Mouse (Mus musculus) MEL (cell line): ENCODE measurements around the gene Rpl5.

Source experiments
- CTCF ChIP-seq, 3 experiments: IDR thresholded peaks in 2 of 3; conservative IDR thresholded peaks in 1 of 3; 2 replicates each; pipeline ENCODE4 v1.5.1; 2011 to 2012; ENCODE audit warnings: low read length in 3 of 3, low read depth in 2 of 3, mild to moderate bottlenecking in 2 of 3, improper control_type of control experiment in 1 of 3, inconsistent platforms in 1 of 3, mixed read lengths in 1 of 3, moderate library complexity in 1 of 3; ENCODE audit not compliant: control insufficient read depth in 1 of 3, insufficient read depth in 1 of 3, poor library complexity in 1 of 3, severe bottlenecking in 1 of 3
- MAX ChIP-seq: IDR thresholded peaks from 2 replicates; pipeline ENCODE4 v1.6.1; 2011; ENCODE audit warnings: low read length, improper control_type of control experiment

DNA sequence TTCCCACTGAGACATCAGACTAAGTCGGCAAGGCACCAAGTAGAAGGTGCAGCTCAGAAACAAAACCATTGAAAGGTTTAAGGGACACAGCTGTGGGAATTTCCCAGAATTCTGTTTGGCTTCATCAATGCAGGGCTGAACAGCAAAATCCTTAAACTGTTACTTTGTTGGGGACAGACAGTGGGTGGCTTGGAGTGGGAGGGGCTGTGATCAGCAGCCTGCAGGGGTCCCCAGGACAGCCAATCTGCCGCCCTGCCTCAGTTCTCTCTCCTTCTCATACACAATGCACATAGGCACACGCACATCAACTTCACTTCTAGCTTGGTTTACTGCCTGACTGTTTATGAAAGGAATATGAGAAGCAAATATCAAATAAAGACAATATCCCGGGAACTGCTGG is 15.0 kb downstream of the Rpl5 start:
- TF ChIP-seq CTCF (IDR thresholded peaks at IDR 0.05 in 2 of 3, conservative IDR thresholded peaks at IDR 0.05 in 1 of 3; ENCODE audit: control insufficient read depth in 1 of 3, insufficient read depth in 1 of 3, low read depth in 2 of 3, low read length in 3 of 3, poor library complexity in 1 of 3, severe bottlenecking in 1 of 3) (no peak), MAX (no peak)
